Mouse (Mus musculus) heart, embryonic 16.5 days (tissue): Measurements from ENCODE around the gene Tes3-ps. TPM values are rescaled to one million over a fixed set of nuclear protein-coding genes. Genes with fewer than 3 reads are reported as not detected.
A peak's percentile ranks its signal among the peaks of the same experiment; 100 is the strongest.

Source experiments
- ATAC-seq: fragments of 200-750 bp; cut with Nextera tagmentation; replicated peaks from 2 replicates; pipeline ENCODE4 v1.8.0; 2017; ENCODE audit warnings: moderate number of reproducible peaks; ENCODE audit not compliant: insufficient read depth, low FRiP score; ENCODE audit errors: extremely low read depth
- H3K27ac ChIP-seq: fragments of 300-500 bp; sonication (generic); 2 replicates; pipeline ENCODE4 v1.5.1; 2014; ENCODE audit warnings: mild to moderate bottlenecking, low read length, control low read depth, moderate library complexity
- H3K27me3 ChIP-seq: fragments of 300-500 bp; sonication (generic); 2 replicates; pipeline ENCODE4 v1.6.1; 2014; ENCODE audit warnings: low read length, mixed read lengths; ENCODE audit not compliant: control insufficient read depth, insufficient read depth
- H3K36me3 ChIP-seq: fragments of 300-500 bp; sonication (generic); 2 replicates; pipeline ENCODE4 v1.6.1; 2014; ENCODE audit not compliant: control insufficient read depth, insufficient read depth
- H3K4me1 ChIP-seq: fragments of 300-500 bp; sonication (generic); 2 replicates; pipeline ENCODE4 v1.6.1; 2014; ENCODE audit warnings: low read length, mixed read lengths; ENCODE audit not compliant: control insufficient read depth, insufficient read depth
- H3K4me2 ChIP-seq: fragments of 300-500 bp; sonication (generic); 2 replicates; pipeline ENCODE4 v1.6.1; 2014; ENCODE audit warnings: low read depth, mild to moderate bottlenecking, control low read depth, low read length
- H3K4me3 ChIP-seq: fragments of 300-500 bp; sonication (generic); 2 replicates; pipeline ENCODE4 v1.5.1; 2014; ENCODE audit warnings: mild to moderate bottlenecking, control low read depth, low read length
- H3K9ac ChIP-seq: fragments of 300-500 bp; sonication (generic); 2 replicates; pipeline ENCODE4 v1.6.1; 2014; ENCODE audit warnings: low read length, control low read depth
- H3K9me3 ChIP-seq: fragments of 300-500 bp; sonication (generic); replicated peaks from 2 replicates; pipeline ENCODE4 v1.6.1; 2016; ENCODE audit warnings: low read length; ENCODE audit not compliant: control insufficient read depth
- WGBS: fragments of 180-500 bp; shearing (Covaris S2); extraction: QIAGEN DNeasy Blood & Tissue Kit; methylation state at CpG from one replicate; pipeline ENCODE4 v1.1.7; 2014; 5-methylcytosine and 5-hydroxymethylcytosine counted together
- polyA plus RNA-seq: library from polyadenylated mRNA; unstranded; fragments of >200 nt; fragmentation: Nextera tagmentation; extraction: Ambion mirVana; gene quantifications from 2 replicates; pipeline ENCODE4 v1.2.1, GENCODE M21; 2015

Gene Tes3-ps
- polyA plus RNA-seq, 1 experiment from 2014 or later: 1.1 TPM

- Histone ChIP-seq H3K9ac (no peak overlapping the region), H3K4me1 (peaks cover 7% of the 10 kb centered on the region; the same call in 1 of the 2 replicates), H3K27me3 (no peaks in the 10 kb centered on the region), H3K36me3 (peaks cover 8% of the 10 kb centered on the region), H3K4me2 (no peak overlapping the region), H3K4me3 (no peak overlapping the region), H3K27ac (peak overlapping the region; percentile 62), H3K9me3 (no peaks in the 10 kb centered on the region)
- ATAC-seq: no peak
- 68% methylated on average over 11 of the region's 11 CpGs for WGBS
Observed at GRCm38 (mm10) chr13:49466393-49467075, 26.6 kb upstream of the Tes3-ps start.

DNA sequence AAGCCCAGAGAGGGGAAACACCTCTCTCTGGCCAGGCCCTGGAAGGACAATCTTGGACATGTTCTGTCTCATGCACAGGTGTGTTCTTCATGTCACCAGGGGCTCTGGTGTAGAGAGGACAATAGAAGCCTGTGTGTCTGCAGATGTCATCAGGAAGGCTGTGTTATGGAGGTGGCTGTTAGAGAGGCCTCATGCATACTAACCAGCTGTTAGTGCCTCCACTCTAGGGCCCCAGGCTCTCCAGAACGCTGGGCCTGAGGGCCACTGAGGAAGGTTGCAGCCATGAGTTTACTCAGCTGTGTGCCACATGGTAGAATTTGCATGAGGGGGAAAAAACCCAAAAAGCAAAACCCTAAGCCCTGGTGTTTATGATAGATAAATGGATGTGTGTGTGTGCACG, 25.5 kb upstream of the Tes3-ps start:
- no peak for ATAC-seq
- H3K4me3 ChIP-seq: no peak overlapping the region
- peaks cover 7% of the 10 kb centered on the region; the same call in 1 of the 2 replicates for H3K4me1 ChIP-seq
- 0 out of 2 replicates have a peak overlapping the region, but pooled peaks have one; percentile 5 for H3K27ac ChIP-seq
- no peak overlapping the region for H3K4me2 ChIP-seq
- no peak overlapping the region for H3K9ac ChIP-seq
- H3K36me3 ChIP-seq: peaks cover 7% of the 10 kb centered on the region
- H3K27me3 ChIP-seq: no peaks in the 10 kb centered on the region
- 68% methylated on average over 2 of the region's 2 CpGs for WGBS
- H3K9me3 ChIP-seq: no peaks in the 10 kb centered on the region

- WGBS: 80% methylated on average over 5 of the region's 5 CpGs
- Histone ChIP-seq H3K4me2 (no peak overlapping the region), H3K9ac (no peak overlapping the region), H3K9me3 (no peaks in the 10 kb centered on the region), H3K36me3 (peaks cover 7% of the 10 kb centered on the region), H3K4me3 (no peak overlapping the region), H3K27me3 (no peaks in the 10 kb centered on the region), H3K4me1 (peaks cover 7% of the 10 kb centered on the region; the same call in 1 of the 2 replicates), H3K27ac (no peak overlapping the region)
- ATAC-seq: no peak
Observed at GRCm38 (mm10) chr13:49469002-49469401, 24.1 kb upstream of the Tes3-ps start.

GRCm38 (mm10) chr13:49470319-49470718, 22.8 kb upstream of the Tes3-ps start:
- 65% methylated on average over 4 of the region's 4 CpGs for WGBS
- Histone ChIP-seq H3K4me3 (no peak overlapping the region), H3K9ac (no peak overlapping the region), H3K4me2 (no peak overlapping the region), H3K36me3 (no peaks in the 10 kb centered on the region), H3K9me3 (no peaks in the 10 kb centered on the region), H3K27ac (0 out of 2 replicates have a peak overlapping the region, but pooled peaks have one; percentile 25), H3K4me1 (peaks cover 7% of the 10 kb centered on the region; the same call in 1 of the 2 replicates), H3K27me3 (no peaks in the 10 kb centered on the region)
- peak; percentile 23; the same call in 1 of the 2 replicates for ATAC-seq

- Histone ChIP-seq H3K27ac (no peak overlapping the region), H3K9ac (no peak overlapping the region), H3K4me1 (peaks cover 7% of the 10 kb centered on the region; the same call in 1 of the 2 replicates), H3K4me2 (no peak overlapping the region), H3K36me3 (no peaks in the 10 kb centered on the region), H3K4me3 (no peak overlapping the region), H3K27me3 (no peaks in the 10 kb centered on the region), H3K9me3 (no peaks in the 10 kb centered on the region)
- no peak for ATAC-seq
- WGBS: 49% methylated on average over 4 of the region's 4 CpGs
Observed at GRCm38 (mm10) chr13:49470806-49471205, 22.3 kb upstream of the Tes3-ps start.

DNA sequence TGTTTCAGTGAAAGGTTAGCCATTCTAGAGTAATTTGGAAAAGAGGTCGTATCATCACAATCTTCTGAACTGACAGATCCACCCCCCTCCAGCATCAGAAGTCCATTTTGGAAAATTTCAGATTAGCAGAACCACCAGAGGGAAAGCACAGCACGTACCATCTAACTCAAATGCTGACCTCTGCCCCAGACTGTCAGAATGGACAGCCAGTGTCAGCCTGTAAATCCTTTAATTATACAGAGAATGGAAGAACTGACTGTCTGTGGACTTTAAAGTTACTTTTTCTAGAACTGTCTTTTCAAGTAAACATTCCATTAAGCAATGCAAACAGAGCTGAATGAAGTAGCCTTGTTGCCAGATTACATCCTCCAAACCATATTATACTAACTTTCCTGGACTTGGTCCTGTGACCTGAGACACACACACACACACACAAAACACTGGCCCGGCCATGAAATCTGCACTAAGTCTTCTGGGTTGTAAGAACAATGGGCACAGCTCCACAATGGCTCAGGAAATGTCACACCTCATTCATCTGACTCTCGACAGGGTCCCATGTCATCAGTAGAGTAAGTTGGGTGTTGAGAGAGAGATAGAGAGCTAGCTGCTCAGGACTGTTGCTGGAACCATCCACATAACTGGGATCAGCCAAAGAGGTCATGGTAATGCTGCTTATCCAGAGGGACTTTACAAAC, 21.0 kb upstream of the Tes3-ps start:
- Histone ChIP-seq H3K36me3 (no peaks in the 10 kb centered on the region), H3K4me2 (no peak overlapping the region), H3K4me1 (peaks cover 8% of the 10 kb centered on the region; the same call in 1 of the 2 replicates), H3K27me3 (no peaks in the 10 kb centered on the region), H3K27ac (no peak overlapping the region), H3K9ac (no peak overlapping the region), H3K9me3 (no peaks in the 10 kb centered on the region), H3K4me3 (no peak overlapping the region)
- no peak for ATAC-seq
- WGBS: 57% methylated on average over 4 of the region's 4 CpGs

DNA sequence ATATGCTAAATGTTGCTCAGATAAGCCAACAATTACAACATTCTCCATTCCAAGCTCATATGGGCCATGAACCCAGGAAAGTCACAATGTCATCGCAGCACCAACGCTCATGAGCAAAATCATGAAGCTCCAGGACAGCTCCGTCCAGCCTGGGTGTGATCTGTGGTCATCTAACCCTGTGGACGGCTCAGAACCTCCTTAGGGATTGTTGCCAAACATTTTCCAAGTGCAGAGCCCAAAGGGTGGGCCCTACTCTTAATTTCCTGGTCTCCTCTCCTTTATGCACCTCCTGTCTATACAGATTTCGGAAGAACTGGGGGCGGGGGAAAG, 20.5 kb upstream of the Tes3-ps start:
- Histone ChIP-seq H3K27ac (no peak overlapping the region), H3K27me3 (no peaks in the 10 kb centered on the region), H3K9ac (no peak overlapping the region), H3K4me2 (no peak overlapping the region), H3K36me3 (no peaks in the 10 kb centered on the region), H3K4me1 (peaks cover 11% of the 10 kb centered on the region; the same call in 1 of the 2 replicates), H3K9me3 (no peaks in the 10 kb centered on the region), H3K4me3 (no peak overlapping the region)
- WGBS: 87% methylated on average over 6 of the region's 6 CpGs
- ATAC-seq: no peak

- Histone ChIP-seq H3K9ac (no peak overlapping the region), H3K27ac (no peak overlapping the region), H3K4me1 (peaks cover 14% of the 10 kb centered on the region), H3K36me3 (no peaks in the 10 kb centered on the region), H3K9me3 (no peaks in the 10 kb centered on the region), H3K4me2 (no peak overlapping the region), H3K27me3 (no peaks in the 10 kb centered on the region), H3K4me3 (no peak overlapping the region)
- no peak for ATAC-seq
- WGBS: 73% methylated on average over 3 of the region's 3 CpGs
Observed at GRCm38 (mm10) chr13:49477887-49478286, 15.2 kb upstream of the Tes3-ps start.

DNA sequence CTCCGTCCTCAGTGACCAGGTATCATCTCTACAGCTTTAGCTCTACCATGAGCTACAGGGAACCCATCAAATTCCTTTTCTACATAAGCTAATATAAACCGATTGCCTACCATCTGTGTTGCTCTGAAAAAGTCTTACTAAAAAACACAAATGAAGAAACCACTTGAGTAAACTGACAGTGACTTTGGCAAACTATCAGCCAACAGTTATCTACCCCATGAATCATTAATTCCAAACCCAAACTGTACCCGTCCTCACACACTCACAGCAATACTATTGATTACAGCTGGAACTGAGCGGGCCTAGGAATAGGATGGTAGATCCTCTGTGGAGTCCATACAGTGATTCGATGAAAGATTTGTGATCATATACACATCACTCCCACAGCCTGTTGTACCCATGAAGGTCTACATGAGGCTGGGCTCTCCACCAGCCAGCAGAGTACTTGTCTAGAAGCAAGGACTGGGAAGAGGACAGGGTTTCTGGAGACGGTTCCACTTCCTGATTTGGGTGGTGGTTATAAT, 14.2 kb upstream of the Tes3-ps start:
- ATAC-seq: no peak
- H3K4me1 ChIP-seq: peaks cover 14% of the 10 kb centered on the region

More for the DNA sequence above, 14.2 kb upstream of the Tes3-ps start:
- Histone ChIP-seq H3K27me3 (no peaks in the 10 kb centered on the region), H3K27ac (peak overlapping the region; percentile 68; the same call in 1 of the 2 replicates), H3K4me2 (no peak overlapping the region), H3K9ac (no peak overlapping the region), H3K9me3 (no peaks in the 10 kb centered on the region), H3K4me3 (no peak overlapping the region), H3K36me3 (no peaks in the 10 kb centered on the region)
- 85% methylated on average over 6 of the region's 6 CpGs for WGBS
